Mouse (Mus musculus): ENCODE data around the gene Spint1.

DNA sequence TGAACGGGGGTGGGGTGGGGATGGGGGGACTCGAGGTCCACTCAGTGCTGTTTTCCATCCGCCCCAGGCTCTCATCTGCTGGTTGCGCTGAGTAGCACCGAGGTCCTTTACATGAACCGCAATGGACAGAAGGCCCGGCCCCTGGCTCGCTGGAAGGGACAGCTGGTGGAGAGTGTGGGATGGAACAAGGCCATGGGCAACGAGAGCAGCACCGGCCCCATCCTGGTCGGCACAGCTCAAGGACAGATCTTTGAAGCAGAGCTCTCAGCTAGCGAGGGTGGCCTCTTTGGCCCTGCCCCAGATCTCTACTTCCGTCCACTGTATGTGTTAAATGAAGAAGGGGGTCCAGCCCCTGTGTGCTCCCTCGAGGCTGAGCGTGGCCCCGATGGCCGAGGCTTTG is 55.7 kb downstream of the Spint1 start:
- TF ChIP-seq CTCF (IDR thresholded peaks at IDR 0.05; ENCODE audit: low read depth, low read length) = no peak
- no peak for TF ChIP-seq TAL1 (conservative IDR thresholded peaks at IDR 0.05; ENCODE audit: low read depth, low read length)
- no peak for TF ChIP-seq GATA1 (IDR thresholded peaks at IDR 0.05; ENCODE audit: borderline replicate concordance, low read length)
